Mouse (Mus musculus) heart, adult 11 months (tissue): ENCODE measurements around the gene Vmn1r101.
"Not testable (repeated sequence)": the region's sequence is repeated elsewhere in the genome, so short reads cannot be mapped to it uniquely, and the experiment has no call there.

Experiments
- DNase-seq: peaks from one replicate; pipeline ENCODE4 v3.0.0; 2022

The Vmn1r101 gene

DNA sequence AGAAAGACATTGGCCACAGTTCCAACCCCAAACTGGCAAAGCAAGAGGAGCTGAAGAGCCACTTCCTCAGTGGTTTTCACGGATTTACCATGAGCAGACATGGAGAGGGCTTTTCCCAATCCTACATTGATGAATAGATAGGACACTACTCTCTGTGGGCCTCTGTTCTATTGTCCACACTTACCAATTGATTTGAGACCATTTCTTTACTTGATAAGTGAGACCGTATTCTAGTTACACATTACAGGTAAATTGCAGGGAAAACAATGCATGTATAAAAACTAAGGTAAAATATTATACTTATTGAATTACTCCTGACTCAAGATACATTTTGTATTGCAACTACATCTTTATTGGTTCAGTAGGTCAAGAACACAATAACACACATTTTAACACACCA is at the start of gene Vmn1r101:
Vmn1r101 (minus strand) TSS at position 101 of the 400 bp plus-strand sequence.
- DNase-seq: not testable (repeated sequence)

DNA sequence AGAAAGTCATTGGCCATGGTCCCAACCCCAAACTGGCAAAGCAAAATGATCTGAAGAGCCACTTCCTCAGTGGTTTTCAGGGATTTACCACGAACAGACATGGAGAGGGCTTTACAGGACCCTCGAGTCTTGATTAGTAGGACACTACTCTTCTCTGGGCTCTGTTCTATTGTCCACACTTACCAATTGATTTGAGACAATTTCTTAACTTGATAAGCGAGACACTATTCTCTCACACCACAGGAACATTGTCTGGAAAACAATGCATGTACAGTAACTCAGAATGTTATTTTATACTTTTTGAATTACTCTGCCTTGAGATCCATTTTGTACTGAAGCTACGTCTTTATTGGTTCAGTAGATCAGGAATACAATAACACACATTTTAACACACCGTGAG is 32.4 kb upstream of the Vmn1r101 start, which contains the start of gene Gm10670:
Gm10670 (minus strand) TSS at position 101 of the 400 bp plus-strand sequence.
- DNase-seq: not testable (repeated sequence)

DNA sequence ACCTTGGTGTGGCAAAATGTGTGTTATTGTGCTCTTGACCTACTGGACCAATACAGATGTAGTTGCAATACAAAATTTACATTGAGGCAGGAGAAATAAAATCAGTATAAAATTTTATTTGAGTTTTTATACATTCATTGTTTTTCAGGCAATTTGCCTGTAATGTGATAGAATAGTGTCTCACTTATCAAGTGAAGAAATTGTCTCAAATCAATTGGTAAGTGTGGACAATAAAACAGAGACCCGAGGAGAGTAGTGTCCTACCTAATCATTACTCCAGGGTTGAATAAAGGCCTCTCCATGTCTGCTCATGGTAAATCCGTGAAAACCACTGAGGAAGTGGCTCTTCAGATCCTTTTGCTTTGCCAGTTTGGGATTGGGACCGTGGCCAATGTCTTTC is 24.8 kb downstream of the Vmn1r101 start, which contains the start of gene Vmn1r100:
Vmn1r100 (plus strand) TSS at position 301 of the 400 bp plus-strand sequence.
- DNase-seq: not testable (repeated sequence)
